Mouse (Mus musculus) liver, postnatal 0 days (tissue): ENCODE measurements around the gene Cphx2.
"Not testable (repeated sequence)": the region's sequence is repeated elsewhere in the genome, so short reads cannot be mapped to it uniquely, and the experiment has no call there.

Source experiments
- CTCF ChIP-seq: sonication (generic); IDR thresholded peaks from 2 replicates; pipeline ENCODE4 v1.5.1; 2016; ENCODE audit warnings: antibody characterized with exemption, low read depth
- EP300 ChIP-seq: IDR thresholded peaks from 2 replicates; pipeline ENCODE4 v1.6.1; 2016; ENCODE audit warnings: antibody characterized with exemption, low read depth, mild to moderate bottlenecking

DNA sequence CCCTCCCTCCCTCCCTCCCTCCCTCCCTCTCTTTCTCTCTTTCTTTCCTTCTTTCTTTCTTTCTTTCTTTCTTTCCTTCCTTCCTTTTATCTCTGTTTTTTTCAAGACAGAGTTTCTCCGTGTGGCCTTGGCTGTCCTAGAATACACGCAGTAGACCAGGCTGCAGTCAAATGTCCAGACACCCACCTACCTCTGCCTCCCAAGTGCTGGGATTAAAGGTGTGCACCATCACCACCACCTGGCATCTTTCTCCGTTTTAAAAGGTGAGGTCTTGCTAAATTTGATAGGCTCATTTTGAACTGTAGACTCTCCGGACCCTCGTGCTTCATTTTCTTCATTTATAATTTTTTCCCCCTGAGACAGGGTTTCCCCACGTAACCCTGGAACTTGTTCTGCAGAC, at the start of gene Cphx2:
- TF ChIP-seq CTCF, EP300: not testable (repeated sequence)
